Mouse (Mus musculus) ES-Bruce4 (cell line): ENCODE results near the gene Fam196b. TPM values are rescaled to one million over a fixed set of nuclear protein-coding genes. Genes with fewer than 3 reads are reported as not detected.

Experiments used
- H3K27ac ChIP-seq: 2 replicates; pipeline ENCODE4 v1.5.1; 2012; ENCODE audit warnings: low read length, inconsistent platforms; ENCODE audit not compliant: insufficient read depth
- H3K27me3 ChIP-seq: 2 replicates; pipeline ENCODE4 v1.6.1; 2012; ENCODE audit warnings: mild to moderate bottlenecking, low read length, inconsistent platforms; ENCODE audit not compliant: control insufficient read depth, poor library complexity, insufficient read depth, severe bottlenecking
- H3K36me3 ChIP-seq: 2 replicates; pipeline ENCODE4 v1.6.1; 2012; ENCODE audit warnings: inconsistent platforms, mild to moderate bottlenecking, low read length, moderate library complexity; ENCODE audit not compliant: control insufficient read depth, poor library complexity, insufficient read depth, severe bottlenecking
- H3K4me1 ChIP-seq: one replicate; pipeline ENCODE4 v1.8.1; 2011; ENCODE audit warnings: low read length; ENCODE audit not compliant: control insufficient read depth, insufficient read depth
- H3K4me3 ChIP-seq: 2 replicates; pipeline ENCODE4 v1.5.1; 2011; ENCODE audit warnings: low read depth, mild to moderate bottlenecking, low read length
- H3K9ac ChIP-seq: 2 replicates; pipeline ENCODE4 v1.6.1; 2012; ENCODE audit warnings: low read depth, mild to moderate bottlenecking, inconsistent platforms; ENCODE audit not compliant: poor library complexity, severe bottlenecking
- H3K9me3 ChIP-seq: replicated peaks from 2 replicates; pipeline ENCODE4 v1.6.1; 2012; ENCODE audit warnings: mild to moderate bottlenecking, low read length, inconsistent platforms; ENCODE audit not compliant: control insufficient read depth, poor library complexity, insufficient read depth, severe bottlenecking
- CTCF ChIP-seq: IDR thresholded peaks from one replicate; pipeline ENCODE4 v1.8.1; 2011; ENCODE audit warnings: low read depth, low read length
- EP300 ChIP-seq: IDR thresholded peaks from 2 replicates; pipeline ENCODE4 v1.6.1; 2011; ENCODE audit warnings: low read depth, low read length; ENCODE audit not compliant: insufficient read depth
- POLR2A ChIP-seq: IDR thresholded peaks from one replicate; pipeline ENCODE4 v1.8.1; 2011; ENCODE audit warnings: low read length; ENCODE audit not compliant: insufficient read depth
- polyA plus RNA-seq: library from polyadenylated mRNA; stranded (reverse); fragments of >200 nt; gene quantifications from 2 replicates; pipeline ENCODE4 v1.2.4, GENCODE M21; 2011; ENCODE audit warnings: low read depth; ENCODE audit not compliant: missing spikeins, insufficient read depth, insufficient read length

Fam196b gene
- polyA plus RNA-seq, 1 experiment: not detected

DNA sequence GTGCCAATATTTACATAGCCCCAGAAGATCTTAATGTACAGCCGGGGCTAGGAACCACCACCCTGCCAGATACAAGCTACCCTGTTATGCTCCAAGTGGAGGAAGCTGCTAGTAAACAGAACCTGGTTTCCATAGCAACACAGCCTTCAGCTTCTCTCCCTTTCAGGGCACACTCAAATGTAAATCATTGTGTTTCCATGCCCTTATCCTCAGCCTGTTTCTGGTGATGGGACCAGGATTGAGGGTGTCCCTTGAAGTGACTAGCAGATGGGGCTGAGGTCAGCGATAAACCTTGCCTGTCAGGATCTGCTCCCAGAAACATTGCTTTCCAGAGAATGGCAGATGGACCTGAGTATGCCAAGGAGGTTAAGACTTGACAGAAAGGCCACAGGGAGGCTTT is 41.5 kb downstream of the Fam196b start:
- Histone ChIP-seq H3K9me3 (no peaks in the 10 kb centered on the region), H3K36me3 (no peaks in the 10 kb centered on the region), H3K4me1 (no peaks in the 10 kb centered on the region), H3K9ac (no peak overlapping the region), H3K27ac (no peak overlapping the region), H3K27me3 (no peaks in the 10 kb centered on the region), H3K4me3 (no peak overlapping the region)
- TF ChIP-seq CTCF: no peak
- no peak for TF ChIP-seq POLR2A

DNA sequence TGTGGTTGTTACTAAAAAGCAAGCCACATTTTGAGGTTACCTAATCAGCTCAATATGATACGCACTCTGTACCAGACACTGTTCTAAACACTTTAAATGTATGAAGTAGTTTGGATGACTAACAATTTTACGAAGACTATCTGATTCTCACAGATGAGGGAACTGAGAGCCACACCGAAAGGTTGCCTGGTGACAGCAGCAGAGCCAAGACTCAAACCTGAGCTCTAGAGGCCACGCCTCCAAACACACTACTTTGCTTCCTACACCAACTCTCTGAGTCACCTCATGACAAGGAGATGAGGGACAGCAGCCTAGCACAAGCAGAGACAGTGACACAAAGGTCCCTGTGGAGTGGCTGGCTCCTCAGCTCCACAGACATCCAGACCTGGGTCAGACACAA is 57.6 kb downstream of the Fam196b start:
- Histone ChIP-seq H3K9me3 (no peaks in the 10 kb centered on the region), H3K4me3 (no peak overlapping the region), H3K36me3 (no peaks in the 10 kb centered on the region), H3K27me3 (no peaks in the 10 kb centered on the region), H3K27ac (no peak overlapping the region), H3K9ac (no peak overlapping the region), H3K4me1 (no peaks in the 10 kb centered on the region)
- TF ChIP-seq CTCF (no peak), POLR2A (no peak), EP300 (no peak)

DNA sequence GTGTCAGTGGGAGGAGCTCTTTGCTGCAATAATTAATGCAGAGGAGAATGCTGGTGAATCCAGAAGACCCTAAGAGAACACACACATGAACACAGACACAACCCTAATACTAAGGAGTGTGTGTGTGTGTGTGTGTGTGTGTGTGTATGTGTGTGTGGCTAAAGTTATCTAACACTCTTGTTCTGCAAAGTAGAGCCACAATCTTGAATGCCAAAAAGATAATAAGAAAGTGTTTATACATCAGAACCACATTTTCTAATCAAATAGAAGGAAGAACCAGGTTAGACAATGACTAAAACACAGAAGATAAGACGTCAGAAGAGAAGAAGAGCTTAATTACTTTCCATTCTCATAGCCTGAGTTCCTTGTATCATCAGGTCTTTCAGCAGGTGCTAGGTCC is 60.9 kb downstream of the Fam196b start:
- no peaks in the 10 kb centered on the region for H3K27me3 ChIP-seq
- H3K27ac ChIP-seq: no peak overlapping the region
- no peak overlapping the region for H3K4me3 ChIP-seq
- H3K9ac ChIP-seq: no peak overlapping the region
- H3K9me3 ChIP-seq: no peaks in the 10 kb centered on the region
- H3K4me1 ChIP-seq: no peaks in the 10 kb centered on the region
- TF ChIP-seq EP300: no peak
- no peak for TF ChIP-seq POLR2A
- no peak for TF ChIP-seq CTCF
- H3K36me3 ChIP-seq: no peaks in the 10 kb centered on the region

DNA sequence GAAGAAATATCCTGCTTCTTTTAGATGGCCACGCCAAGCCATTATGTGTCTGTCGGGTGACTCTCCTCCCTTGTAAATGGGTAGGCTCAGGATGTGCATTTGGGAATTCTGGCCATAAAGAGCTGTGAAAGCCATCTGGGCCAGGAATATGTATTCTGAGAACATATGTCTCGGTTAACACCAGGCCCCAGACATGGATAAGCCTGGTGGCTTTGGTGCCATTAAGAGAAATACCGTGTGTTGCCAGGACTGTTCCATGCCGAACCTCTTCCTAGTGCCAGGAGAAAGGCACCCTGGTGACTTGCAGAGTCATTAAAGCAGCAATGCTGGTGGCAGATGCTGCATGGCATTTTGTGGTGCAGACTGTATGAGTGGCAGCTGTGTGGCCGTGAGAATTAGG is 63.0 kb downstream of the Fam196b start:
- Histone ChIP-seq H3K27me3 (no peaks in the 10 kb centered on the region), H3K4me3 (no peak overlapping the region), H3K27ac (no peak overlapping the region), H3K9me3 (no peaks in the 10 kb centered on the region), H3K4me1 (no peaks in the 10 kb centered on the region), H3K9ac (no peak overlapping the region), H3K36me3 (no peaks in the 10 kb centered on the region)
- no peak for TF ChIP-seq POLR2A
- no peak for TF ChIP-seq EP300
- no peak for TF ChIP-seq CTCF

DNA sequence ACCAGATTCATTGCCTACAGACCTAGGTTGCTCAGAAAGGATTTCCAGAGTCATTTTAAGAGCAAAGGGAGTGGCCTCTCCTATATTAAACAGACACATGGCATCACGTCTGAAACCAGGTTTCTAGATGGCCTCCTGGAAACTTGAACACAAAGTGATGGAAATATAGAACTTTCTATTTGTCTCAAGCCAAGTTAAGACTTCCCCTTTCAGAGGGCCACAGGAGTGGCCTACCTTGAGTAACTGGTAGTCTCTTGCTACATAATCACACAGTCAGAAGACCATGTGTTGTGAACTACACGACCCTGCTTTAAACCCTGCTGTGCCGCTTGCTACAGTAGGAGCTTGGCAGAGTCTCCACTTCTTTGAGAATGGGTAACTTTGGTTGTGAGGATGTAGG is 68.9 kb downstream of the Fam196b start:
- Histone ChIP-seq H3K4me1 (no peaks in the 10 kb centered on the region), H3K27me3 (no peaks in the 10 kb centered on the region), H3K27ac (no peak overlapping the region), H3K9ac (no peak overlapping the region), H3K4me3 (no peak overlapping the region), H3K9me3 (no peaks in the 10 kb centered on the region), H3K36me3 (no peaks in the 10 kb centered on the region)
- TF ChIP-seq CTCF (no peak), EP300 (no peak), POLR2A (no peak)

DNA sequence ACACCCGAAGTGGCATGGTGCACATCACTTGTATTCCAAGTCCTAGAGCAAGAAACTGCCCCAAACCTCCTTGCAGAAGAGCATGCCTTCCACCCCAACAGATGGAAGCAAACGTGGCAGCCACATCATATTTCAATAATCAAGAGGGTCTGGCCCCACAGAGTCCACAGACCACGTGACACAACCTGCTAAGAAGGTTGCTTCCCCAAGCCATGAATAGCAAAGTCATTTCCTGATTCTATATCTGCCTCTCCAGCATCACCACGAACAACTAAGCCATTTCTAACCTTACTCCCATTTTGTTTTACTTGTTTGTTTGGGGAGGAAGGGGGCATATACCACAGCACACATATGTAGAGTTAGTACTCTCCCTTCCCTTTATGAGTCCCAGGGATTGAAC is 69.6 kb downstream of the Fam196b start:
- Histone ChIP-seq H3K9me3 (no peaks in the 10 kb centered on the region), H3K27ac (no peak overlapping the region), H3K4me1 (no peaks in the 10 kb centered on the region), H3K36me3 (no peaks in the 10 kb centered on the region), H3K4me3 (no peak overlapping the region), H3K27me3 (no peaks in the 10 kb centered on the region), H3K9ac (no peak overlapping the region)
- TF ChIP-seq POLR2A (no peak), EP300 (no peak), CTCF (no peak)
